Mouse (Mus musculus) limb, embryonic 14.5 days (tissue): ENCODE data around the gene Mcfd2. TPM values are rescaled to one million over a fixed set of nuclear protein-coding genes. Genes with fewer than 3 reads are reported as not detected.

Experiments
- ATAC-seq: fragments of 200-750 bp; cut with Nextera tagmentation; 2 replicates; pipeline ENCODE4 v1.8.0; 2017; ENCODE audit warnings: low read depth, moderate number of reproducible peaks, moderate TSS enrichment; ENCODE audit not compliant: low FRiP score
- DNase-seq: peaks from one replicate; pipeline ENCODE4 v3.0.0-alpha.2; 2015; ENCODE audit warnings: low spot score
- H3K27ac ChIP-seq: fragments of 300-500 bp; sonication (generic); replicated peaks from 2 replicates; pipeline ENCODE4 v1.5.1; 2014; ENCODE audit warnings: low read depth, mild to moderate bottlenecking, low read length, moderate library complexity, mixed read lengths
- H3K27me3 ChIP-seq: fragments of 300-500 bp; sonication (generic); 2 replicates; pipeline ENCODE4 v1.6.1; 2014; ENCODE audit warnings: low read length, mixed read lengths; ENCODE audit not compliant: control insufficient read depth, insufficient read depth
- H3K36me3 ChIP-seq: fragments of 300-500 bp; sonication (generic); 2 replicates; pipeline ENCODE4 v1.6.1; 2014; ENCODE audit warnings: mild to moderate bottlenecking, low read length, moderate library complexity, mixed read lengths; ENCODE audit not compliant: control insufficient read depth, insufficient read depth
- H3K4me1 ChIP-seq: fragments of 300-500 bp; sonication (generic); 2 replicates; pipeline ENCODE4 v1.6.1; 2014; ENCODE audit warnings: antibody characterized with exemption, low read length, mixed read lengths; ENCODE audit not compliant: control insufficient read depth, insufficient read depth
- H3K4me2 ChIP-seq: fragments of 300-500 bp; sonication (generic); replicated peaks from 2 replicates; pipeline ENCODE4 v1.6.1; 2014; ENCODE audit warnings: low read depth, mild to moderate bottlenecking, low read length, moderate library complexity; ENCODE audit not compliant: severe bottlenecking
- H3K4me3 ChIP-seq: fragments of 300-500 bp; sonication (generic); replicated peaks from 2 replicates; pipeline ENCODE4 v1.5.1; 2014; ENCODE audit warnings: low read length
- H3K9ac ChIP-seq: fragments of 300-500 bp; sonication (generic); 2 replicates; pipeline ENCODE4 v1.6.1; 2014; ENCODE audit warnings: mild to moderate bottlenecking, low read depth, low read length, moderate library complexity; ENCODE audit not compliant: severe bottlenecking
- H3K9me3 ChIP-seq: fragments of 300-500 bp; sonication (generic); 2 replicates; pipeline ENCODE4 v1.6.1; 2016; ENCODE audit warnings: low read length; ENCODE audit not compliant: control insufficient read depth
- POLR2A ChIP-seq: fragments of 200-500 bp; IDR thresholded peaks from 2 replicates; pipeline ENCODE4 v1.8.0; 2012; ENCODE audit warnings: inconsistent platforms, mild to moderate bottlenecking, moderate library complexity, borderline replicate concordance; ENCODE audit not compliant: insufficient read depth, insufficient read length; ENCODE audit errors: extremely low read depth
- WGBS: fragments of 180-500 bp; shearing (Covaris S2); extraction: QIAGEN DNeasy Blood & Tissue Kit; methylation state at CpG from one replicate; pipeline ENCODE4 v1.1.7; 2014; 5-methylcytosine and 5-hydroxymethylcytosine counted together
- polyA plus RNA-seq, 2 experiments: library from polyadenylated mRNA; depleted of rRNA in 1 of 2; stranded (reverse) in 1 of 2; unstranded in 1 of 2; fragments of >200 nt; fragmentation: Nextera tagmentation in 1 of 2; extraction: Ambion mirVana in 1 of 2; gene quantifications; 2 replicates each; pipeline versions ENCODE4 v1.2.1 to v1.2.3; 2012 to 2014

Gene Mcfd2
- polyA plus RNA-seq, 2 experiments: 70.3 to 98.4 TPM

GRCm38 (mm10) chr17:87254384-87254783 lies 11.4 kb downstream of the Mcfd2 start:
- Histone ChIP-seq H3K9ac (no peak overlapping the region), H3K4me2 (no peak overlapping the region), H3K4me3 (no peak overlapping the region), H3K4me1 (no peaks in the 10 kb centered on the region), H3K27me3 (no peaks in the 10 kb centered on the region), H3K36me3 (peaks cover 58% of the 10 kb centered on the region), H3K9me3 (no peaks in the 10 kb centered on the region), H3K27ac (no peak overlapping the region)
- DNase-seq: no peak
- WGBS: 51% methylated on average over 8 of the region's 8 CpGs
- ATAC-seq: no peak
- TF ChIP-seq POLR2A: no peak

- no peaks in the 10 kb centered on the region for H3K36me3 ChIP-seq
These were observed 19.6 kb downstream of the Mcfd2 start for GRCm38 (mm10) chr17:87246103-87246502.

GRCm38 (mm10) chr17:87237826-87238225 lies 27.9 kb downstream of the Mcfd2 start:
- Histone ChIP-seq H3K9ac (no peak overlapping the region), H3K4me2 (no peak overlapping the region), H3K9me3 (no peaks in the 10 kb centered on the region), H3K36me3 (no peaks in the 10 kb centered on the region), H3K27me3 (no peaks in the 10 kb centered on the region), H3K4me1 (peaks cover 21% of the 10 kb centered on the region), H3K27ac (no peak overlapping the region), H3K4me3 (no peak overlapping the region)
- WGBS: 43% methylated on average over 11 of the region's 11 CpGs
- TF ChIP-seq POLR2A: no peak
- DNase-seq (no peak), ATAC-seq (no peak)

More at GRCm38 (mm10) chr17:87246103-87246502, 19.6 kb downstream of the Mcfd2 start:
- Histone ChIP-seq H3K27me3 (no peaks in the 10 kb centered on the region), H3K4me3 (no peak overlapping the region), H3K27ac (no peak overlapping the region), H3K9me3 (no peaks in the 10 kb centered on the region), H3K9ac (no peak overlapping the region), H3K4me2 (no peak overlapping the region), H3K4me1 (peaks cover 10% of the 10 kb centered on the region)
- no peak for DNase-seq
- WGBS: 81% methylated on average over 9 of the region's 9 CpGs
- ATAC-seq: no peak
- no peak for TF ChIP-seq POLR2A

GRCm38 (mm10) chr17:87236725-87237650 lies 28.7 kb downstream of the Mcfd2 start:
- H3K27me3 ChIP-seq: no peaks in the 10 kb centered on the region
- 24% methylated on average over 18 of the region's 18 CpGs for whole genome bisulfite sequencing
- DNase-seq: no peak
- no peak overlapping the region for H3K27ac ChIP-seq
- peak; percentile 66 for ATAC-seq
- H3K4me2 ChIP-seq: no peak overlapping the region
- peaks cover 21% of the 10 kb centered on the region for H3K4me1 ChIP-seq
- H3K9ac ChIP-seq: no peak overlapping the region
- no peaks in the 10 kb centered on the region for H3K9me3 ChIP-seq
- H3K4me3 ChIP-seq: no peak overlapping the region
- no peak for TF ChIP-seq POLR2A
- H3K36me3 ChIP-seq: no peaks in the 10 kb centered on the region

GRCm38 (mm10) chr17:87235019-87235418 lies 30.7 kb downstream of the Mcfd2 start:
- ATAC-seq (no peak), DNase-seq (no peak)
- no peak overlapping the region for H3K4me2 ChIP-seq
- H3K27me3 ChIP-seq: no peaks in the 10 kb centered on the region
- WGBS: 83% methylated on average over 6 of the region's 6 CpGs
- H3K36me3 ChIP-seq: no peaks in the 10 kb centered on the region
- H3K9me3 ChIP-seq: no peaks in the 10 kb centered on the region
- no peak overlapping the region for H3K4me3 ChIP-seq
- H3K27ac ChIP-seq: no peak overlapping the region
- H3K9ac ChIP-seq: no peak overlapping the region
- TF ChIP-seq POLR2A: no peak
- peaks cover 21% of the 10 kb centered on the region for H3K4me1 ChIP-seq
